Mouse (Mus musculus) midbrain, embryonic 13.5 days (tissue): ENCODE data around the gene Npc1l1. TPM values are rescaled to one million over a fixed set of nuclear protein-coding genes. Genes with fewer than 3 reads are reported as not detected.

Source experiments
- polyA plus RNA-seq: library from polyadenylated mRNA; unstranded; fragments of >200 nt; fragmentation: Nextera tagmentation; extraction: Ambion mirVana; gene quantifications from 2 replicates; pipeline ENCODE4 v1.2.1, GENCODE M21; 2015

Npc1l1 gene
- polyA plus RNA-seq, 1 experiment from 2014 or later = 0.05 TPM

Other genes starting within 250 kb of the Npc1l1 start
- 45.6 and 47.0 TPM in 2 replicates for gene Camk2b, start 163.8 kb downstream of the Npc1l1 start, polyA plus RNA-seq
- 0.59 and 1.0 TPM in 2 replicates for gene A730071L15Rik, start 30.1 kb downstream of the Npc1l1 start, polyA plus RNA-seq
- 62.7 and 65.7 TPM in 2 replicates for gene Nudcd3, start 29.7 kb downstream of the Npc1l1 start, polyA plus RNA-seq
- gene Ddx56, start 37.6 kb upstream of the Npc1l1 start, polyA plus RNA-seq = 76.7 and 79.8 TPM in 2 replicates
- 156 and 159 TPM in 2 replicates for gene Tmed4, start 44.7 kb upstream of the Npc1l1 start, polyA plus RNA-seq
- 92.5 and 95.5 TPM in 2 replicates for gene Ogdh, start 61.5 kb upstream of the Npc1l1 start, polyA plus RNA-seq
- gene Zmiz2, start 158.9 kb upstream of the Npc1l1 start, polyA plus RNA-seq = 32.9 and 33.6 TPM in 2 replicates
- gene Ppia, start 185.3 kb upstream of the Npc1l1 start, polyA plus RNA-seq = 3,782 and 3,914 TPM in 2 replicates
- gene H2afv, start 214.3 kb upstream of the Npc1l1 start, polyA plus RNA-seq = 605 and 617 TPM in 2 replicates
- gene Purb, start 245.8 kb upstream of the Npc1l1 start, polyA plus RNA-seq = 12.7 and 13.9 TPM in 2 replicates